Mouse (Mus musculus): Measurements from ENCODE around the gene Yipf2.

Yipf2 gene

GRCm38 (mm10) chr9:21592703-21593121 lies at the start of gene Yipf2, which contains the start of gene Timm29:
Gene Yipf2, minus strand, starts transcription at chr9:21592828.
Gene Timm29, plus strand, starts transcription at chr9:21592722.
- in situ Hi-C loops (cut with MseI, MboI), result no loop called here

GRCm38 (mm10) chr9:21639031-21639430 lies 46.4 kb upstream of the Yipf2 start:
- in situ Hi-C loops (cut with MseI, MboI), result no loop called here

DNA sequence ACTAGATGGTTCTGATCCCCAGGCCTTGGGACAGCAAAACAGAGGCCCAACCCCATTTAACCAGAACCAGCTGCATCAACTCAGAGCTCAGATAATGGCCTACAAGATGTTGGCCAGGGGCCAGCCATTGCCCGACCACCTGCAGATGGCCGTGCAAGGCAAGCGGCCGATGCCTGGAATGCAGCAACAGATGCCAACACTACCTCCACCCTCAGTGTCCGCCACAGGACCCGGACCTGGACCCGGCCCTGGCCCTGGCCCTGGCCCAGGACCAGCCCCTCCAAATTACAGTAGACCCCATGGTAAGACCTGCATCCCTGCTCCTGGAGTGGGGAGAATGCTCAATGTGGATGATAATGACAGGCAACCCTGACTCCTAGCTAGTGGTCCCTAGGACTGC lies 43.0 kb upstream of the Yipf2 start:
- in situ Hi-C loops (cut with MseI, MboI), result no loop called here

DNA sequence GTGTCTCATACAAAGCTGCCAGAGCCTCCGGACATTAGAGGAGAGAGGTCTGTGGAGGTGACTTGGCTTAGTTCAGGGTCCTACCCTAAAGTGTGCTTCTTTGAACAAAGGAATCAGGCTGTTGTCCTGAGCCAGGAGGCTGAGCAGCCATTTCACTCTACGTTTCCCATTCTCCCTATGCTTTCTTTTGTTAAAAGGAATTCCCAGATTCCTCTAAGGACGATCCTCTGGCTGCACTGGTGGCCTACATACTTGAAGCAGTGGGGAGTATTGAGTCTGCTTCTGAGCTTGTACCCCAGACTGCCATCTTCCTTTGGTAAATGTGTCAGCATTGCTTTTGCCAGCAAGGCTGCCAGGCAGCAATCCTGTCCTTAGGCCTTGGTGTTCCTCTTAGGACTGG lies 40.5 kb upstream of the Yipf2 start:
- in situ Hi-C loops (cut with MseI, MboI), result no loop called here

- in situ Hi-C loops (cut with MseI, MboI), result no loop called here
These were observed 38.0 kb upstream of the Yipf2 start for GRCm38 (mm10) chr9:21630673-21631072.

GRCm38 (mm10) chr9:21627145-21627795 lies 34.6 kb upstream of the Yipf2 start:
- in situ Hi-C loops (cut with MseI, MboI), result no loop called here

DNA sequence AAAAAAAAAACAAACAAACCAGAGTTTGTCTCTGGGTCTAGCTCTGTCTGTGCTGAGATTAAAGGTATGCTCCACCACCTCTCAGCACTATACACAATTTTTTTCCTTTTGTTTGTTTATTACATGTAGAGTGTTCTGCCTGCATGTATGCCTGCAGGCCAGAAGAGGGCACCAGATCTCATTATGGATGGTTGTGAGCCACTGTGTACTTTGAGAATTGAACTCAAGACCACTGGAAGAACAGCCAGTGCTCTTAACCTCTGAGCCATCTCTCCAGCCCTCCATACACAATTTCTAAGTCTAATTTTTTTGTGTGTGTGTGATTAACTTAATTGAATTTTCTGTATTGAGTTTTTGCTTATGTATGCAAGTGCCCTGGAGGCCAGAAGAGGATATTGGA lies 33.9 kb upstream of the Yipf2 start:
- in situ Hi-C loops (cut with MseI, MboI), result no loop called here

DNA sequence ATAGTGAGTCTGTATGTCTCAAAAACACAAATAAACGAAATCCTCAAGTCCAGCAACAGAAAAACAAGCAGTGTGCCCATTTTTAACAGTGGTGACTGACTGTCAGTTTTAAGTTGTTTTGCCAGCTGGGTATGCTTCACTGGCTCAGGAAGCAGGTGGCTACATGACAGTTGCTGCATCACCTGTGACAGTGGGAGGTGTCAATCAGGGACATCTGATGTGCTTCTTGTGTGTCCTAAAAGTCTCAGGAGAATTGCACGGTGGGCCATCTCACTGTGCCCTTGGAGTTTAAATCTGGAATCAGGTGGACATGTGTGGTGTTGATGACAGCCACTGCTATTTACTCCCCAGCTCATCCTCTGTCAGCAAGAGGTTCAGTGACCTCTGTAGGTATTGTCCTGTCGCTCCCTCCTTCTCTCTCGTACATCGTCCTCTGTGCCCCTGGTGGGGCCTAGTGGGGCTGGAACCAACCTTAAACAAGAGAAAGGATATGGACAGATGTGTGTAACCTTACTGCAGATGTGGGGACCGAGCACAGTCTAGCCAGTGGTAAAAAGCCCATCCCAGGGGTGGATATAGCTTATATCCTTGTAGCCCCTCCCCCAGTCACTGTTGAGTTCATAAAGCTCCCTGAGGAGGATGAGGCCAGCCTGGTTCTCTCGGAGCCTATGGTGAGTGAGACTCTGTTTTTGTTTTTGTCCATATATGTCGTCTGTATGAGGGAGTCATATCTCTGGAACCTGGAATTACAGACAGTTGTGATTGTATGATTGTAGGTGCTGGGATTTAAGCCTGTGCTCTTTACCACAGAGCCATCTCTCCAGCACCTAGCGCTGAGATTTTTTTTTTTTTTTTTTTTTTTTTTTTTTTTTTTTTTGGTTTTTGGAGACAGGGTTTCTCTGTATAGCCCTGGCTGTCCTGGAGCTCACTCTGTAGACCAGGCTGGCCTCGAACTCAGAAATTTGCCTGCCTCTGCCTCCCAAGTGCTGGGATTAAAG lies 33.0 kb upstream of the Yipf2 start:
- in situ Hi-C loops (cut with MseI, MboI), result no loop called here

- in situ Hi-C loops (cut with MseI, MboI), result no loop called here
These were observed 30.0 kb upstream of the Yipf2 start for GRCm38 (mm10) chr9:21622676-21623075.

GRCm38 (mm10) chr9:21620229-21620628 lies 27.6 kb upstream of the Yipf2 start:
- in situ Hi-C loops (cut with MseI, MboI), result no loop called here

DNA sequence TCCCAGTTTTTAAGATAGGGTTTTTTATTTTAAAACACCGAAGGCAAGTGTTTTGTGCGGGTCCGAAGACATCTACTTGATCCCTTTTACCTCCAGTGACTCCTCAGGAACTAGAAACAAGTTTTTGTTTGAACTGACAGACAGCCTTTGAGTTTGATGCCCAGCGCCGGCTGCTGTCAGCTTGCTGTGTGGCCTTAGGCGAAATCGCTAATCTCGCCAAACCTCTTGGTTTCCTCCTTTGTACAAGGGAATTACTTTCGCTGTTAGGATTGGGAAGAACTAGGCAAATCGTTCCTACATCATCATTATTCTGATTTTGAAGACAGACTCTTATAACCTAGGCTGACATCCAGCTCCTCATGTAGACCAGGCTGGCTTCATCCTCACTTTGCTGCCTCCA lies 24.4 kb upstream of the Yipf2 start:
- in situ Hi-C loops (cut with MseI, MboI), result no loop called here

- in situ Hi-C loops (cut with MseI, MboI), result no loop called here
These were observed 23.7 kb upstream of the Yipf2 start for GRCm38 (mm10) chr9:21616232-21616781.

- in situ Hi-C loops (cut with MseI, MboI), result no loop called here
These were observed 23.1 kb upstream of the Yipf2 start, which contains the start of gene Smarca4 for GRCm38 (mm10) chr9:21615617-21616231. Gene Smarca4, plus strand, starts transcription at chr9:21616169.

GRCm38 (mm10) chr9:21614864-21615616 lies 22.4 kb upstream of the Yipf2 start:
- in situ Hi-C loops (cut with MseI, MboI), result no loop called here

- in situ Hi-C loops (cut with MseI, MboI), result no loop called here
These were observed 17.2 kb upstream of the Yipf2 start for GRCm38 (mm10) chr9:21609861-21610260.

GRCm38 (mm10) chr9:21606648-21607047 lies 14.0 kb upstream of the Yipf2 start:
- in situ Hi-C loops (cut with MseI, MboI), result no loop called here

DNA sequence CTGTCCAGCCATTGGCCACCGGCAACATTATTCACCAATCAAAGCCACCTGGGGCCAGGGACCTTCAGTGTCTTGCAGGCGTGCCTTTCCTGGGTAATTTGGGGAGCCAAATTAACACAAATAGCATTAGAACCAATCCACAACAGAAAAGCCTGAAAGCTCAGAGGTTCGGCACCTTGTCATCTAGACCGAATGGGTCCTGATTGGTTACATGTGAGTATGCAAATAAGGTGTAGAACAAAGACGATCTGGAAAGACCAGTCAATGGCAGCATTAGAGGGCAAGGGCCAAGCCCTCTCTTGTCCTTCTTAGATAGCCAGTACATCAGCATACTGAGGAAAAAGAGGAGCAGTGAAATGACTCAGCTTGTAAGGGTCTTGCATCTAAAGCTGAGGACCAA lies 13.2 kb upstream of the Yipf2 start:
- in situ Hi-C loops (cut with MseI, MboI), result no loop called here

- in situ Hi-C loops (cut with MseI, MboI), result no loop called here
These were observed 11.5 kb upstream of the Yipf2 start for GRCm38 (mm10) chr9:21604119-21604518.

- in situ Hi-C loops (cut with MseI, MboI), result no loop called here
These were observed 9.2 kb upstream of the Yipf2 start for GRCm38 (mm10) chr9:21601722-21602399.

GRCm38 (mm10) chr9:21601073-21601472 lies 8.4 kb upstream of the Yipf2 start:
- in situ Hi-C loops (cut with MseI, MboI), result no loop called here

- in situ Hi-C loops (cut with MseI, MboI), result no loop called here
These were observed 7.6 kb upstream of the Yipf2 start for GRCm38 (mm10) chr9:21600186-21600585.

Data from mouse trophoblast stem cell (cell line).